In genomic region chr1:172612745-172613144, GRCm38 (mm10) we compare ENCODE assay signal across 14 mouse cellular contexts. TPM values are rescaled to one million over a fixed set of nuclear protein-coding genes. Genes with fewer than 3 reads are reported as not detected.
A peak's percentile ranks its signal among the peaks of the same experiment; 100 is the strongest.
DNase-seq lines count a peak whose midpoint lies in the region; ATAC-seq and TF ChIP-seq lines count a peak whose summit lies in the region.
"Had no signal": no experiment of that assay in that cellular context is flagged by ENCODE, and none has a peak within 500 bp of the region (broad histone marks: within the 10 kb centered on the region; RNA-seq: fewer than 3 reads in every experiment).

No protein-coding gene starts in this region.

- peak; percentile 72 for TF ChIP-seq CTCF in heart, postnatal 0 days (IDR thresholded peaks at IDR 0.05; ENCODE audit: low read depth)

- no peak overlapping the region for H3K27ac ChIP-seq in heart, postnatal 0 days (ENCODE audit: low read depth)
- no peak overlapping the region for H3K27ac ChIP-seq in heart, embryonic 11.5 days (ENCODE audit: low read depth, low read length)
- no peak overlapping the region for H3K27ac ChIP-seq in lung, embryonic 16.5 days (ENCODE audit: low read length)
- H3K27ac ChIP-seq: forebrain, embryonic 15.5 days; limb, embryonic 15.5 days; neural tube, embryonic 12.5 days had no signal

- no peak overlapping the region for H3K4me3 ChIP-seq in heart, postnatal 0 days (ENCODE audit: low read depth, low read length)
- H3K4me3 ChIP-seq in heart, embryonic 11.5 days (ENCODE audit: low read depth, low read length), result no peak overlapping the region
- H3K4me3 ChIP-seq in lung, embryonic 16.5 days (ENCODE audit: low read length), result no peak overlapping the region
- H3K4me3 ChIP-seq: forebrain, embryonic 15.5 days; heart, embryonic 12.5 days; limb, embryonic 15.5 days; neural tube, embryonic 12.5 days had no signal

- no peak for ATAC-seq in heart, postnatal 0 days (ENCODE audit: insufficient read depth, low read depth)
- ATAC-seq in heart, embryonic 11.5 days (replicated peaks; ENCODE audit: insufficient number of reproducible peaks, low FRiP score, low TSS enrichment), result no peak
- 0 out of 2 replicates have a peak, but pooled peaks have one; percentile 12 for ATAC-seq in lung, embryonic 16.5 days (ENCODE audit: low read depth)
- ATAC-seq in megakaryocyte, adult 5-6 weeks (ENCODE audit: poor library complexity, severe bottlenecking), result peak; percentile 43; the same call in 1 of the 2 replicates
- ATAC-seq: forebrain, embryonic 15.5 days had no signal

- no peak overlapping the region for H3K9ac ChIP-seq in heart, postnatal 0 days (replicated peaks; ENCODE audit: low read depth, low read length)
- no peak overlapping the region for H3K9ac ChIP-seq in heart, embryonic 11.5 days (ENCODE audit: low read depth, low read length)
- no peak overlapping the region for H3K9ac ChIP-seq in lung, embryonic 16.5 days (ENCODE audit: low read length)
- H3K9ac ChIP-seq: forebrain, embryonic 15.5 days; heart, embryonic 12.5 days; limb, embryonic 15.5 days; neural tube, embryonic 12.5 days had no signal

- no peaks in the 10 kb centered on the region for H3K9me3 ChIP-seq in heart, postnatal 0 days (replicated peaks; ENCODE audit: control insufficient read depth, low read length)
- no peaks in the 10 kb centered on the region for H3K9me3 ChIP-seq in heart, embryonic 11.5 days (replicated peaks; ENCODE audit: control insufficient read depth, low read length)
- H3K9me3 ChIP-seq in lung, embryonic 16.5 days (ENCODE audit: control insufficient read depth, low read length), result no peaks in the 10 kb centered on the region
- H3K9me3 ChIP-seq: forebrain, embryonic 15.5 days; heart, embryonic 12.5 days; limb, embryonic 15.5 days; neural tube, embryonic 12.5 days had no signal

- DNase-seq in heart, postnatal 0 days (ENCODE audit: low spot score), result no peak
- no peak for DNase-seq in lung, postnatal 14 days
- peak; percentile 59 for DNase-seq in NIH3T3 (ENCODE audit: low read depth)
- no peak for DNase-seq in adrenal gland, postnatal 4 days (ENCODE audit: low spot score in 2 of 2)

- H3K36me3 ChIP-seq in heart, postnatal 0 days (replicated peaks; ENCODE audit: control insufficient read depth, insufficient read depth, low read length), result no peaks in the 10 kb centered on the region
- no peaks in the 10 kb centered on the region for H3K36me3 ChIP-seq in heart, embryonic 11.5 days (ENCODE audit: control insufficient read depth, insufficient read depth, low read length)
- H3K36me3 ChIP-seq in lung, embryonic 16.5 days (ENCODE audit: control insufficient read depth, insufficient read depth, low read length), result no peaks in the 10 kb centered on the region
- H3K36me3 ChIP-seq: forebrain, embryonic 15.5 days; heart, embryonic 12.5 days; limb, embryonic 15.5 days; neural tube, embryonic 12.5 days had no signal

- H3K4me2 ChIP-seq in heart, postnatal 0 days (ENCODE audit: low read depth, low read length), result no peak overlapping the region
- no peak overlapping the region for H3K4me2 ChIP-seq in heart, embryonic 11.5 days
- no peak overlapping the region for H3K4me2 ChIP-seq in lung, embryonic 16.5 days (ENCODE audit: low read depth, low read length)
- H3K4me2 ChIP-seq: forebrain, embryonic 15.5 days; heart, embryonic 12.5 days; limb, embryonic 15.5 days; neural tube, embryonic 12.5 days had no signal

- H3K4me1 ChIP-seq in heart, postnatal 0 days (ENCODE audit: control insufficient read depth, insufficient read depth), result no peaks in the 10 kb centered on the region
- H3K4me1 ChIP-seq in heart, embryonic 11.5 days (ENCODE audit: control insufficient read depth, insufficient read depth, low read length), result peaks cover 3% of the 10 kb centered on the region; the same call in 1 of the 2 replicates
- peaks cover 6% of the 10 kb centered on the region; the same call in 1 of the 2 replicates for H3K4me1 ChIP-seq in lung, embryonic 16.5 days (replicated peaks; ENCODE audit: control insufficient read depth, insufficient read depth, low read length)

- H3K27me3 ChIP-seq in heart, postnatal 0 days (ENCODE audit: control insufficient read depth, insufficient read depth, low read length), result 0 out of 2 replicates have a peak, but pooled peaks cover 7% of the 10 kb centered on the region
- no peaks in the 10 kb centered on the region for H3K27me3 ChIP-seq in heart, embryonic 11.5 days (ENCODE audit: control insufficient read depth, insufficient read depth, low read length)
- H3K27me3 ChIP-seq in lung, embryonic 16.5 days (ENCODE audit: control insufficient read depth, insufficient read depth, low read depth, low read length), result peaks cover 2% of the 10 kb centered on the region; the same call in 1 of the 2 replicates
- H3K27me3 ChIP-seq: forebrain, embryonic 15.5 days; neural tube, embryonic 12.5 days had no signal

- no peak for TF ChIP-seq EP300 in heart, postnatal 0 days (IDR thresholded peaks at IDR 0.05; ENCODE audit: low read depth)

- WGBS in heart, postnatal 0 days, result 42% methylated on average over 1 of the region's 1 CpGs
- 29% methylated on average over 1 of the region's 1 CpGs for WGBS in heart, embryonic 11.5 days (ENCODE audit: insufficient replicate concordance)
- 29% methylated on average over 1 of the region's 1 CpGs for WGBS in lung, embryonic 16.5 days

RNA-seq across cellular contexts. Expression of gene Fcrl6, which starts 10.4 kb away (rescaled TPM):
- not detected in 2 replicates for total RNA-seq in heart, postnatal 0 days (2014; rRNA removed; ENCODE audit: low replicate concordance)
- polyA plus RNA-seq in heart, postnatal 0 days (2015; fragmentation: Nextera tagmentation; extraction: Ambion mirVana), result not detected in 2 replicates
- not detected in 2 replicates for polyA plus RNA-seq in heart, embryonic 11.5 days (2014; fragmentation: Nextera tagmentation; extraction: Ambion mirVana)
- not detected in 2 replicates for polyA plus RNA-seq in lung, embryonic 16.5 days (2015; fragmentation: Nextera tagmentation; extraction: Ambion mirVana)
- not detected in 2 replicates for total RNA-seq in megakaryocyte, adult 5-6 weeks (2015)
- not detected in 2 replicates for total RNA-seq in megakaryocyte, adult 5-6 weeks (2017)
- not detected for total RNA-seq in adrenal gland, postnatal 4 days (2021)
- total RNA-seq: megakaryocyte-erythroid progenitor cell, adult 5-6 weeks had no signal
- polyA plus RNA-seq: forebrain, embryonic 15.5 days; heart, embryonic 12.5 days; intestine, embryonic 14.5 days had no signal

RNA-seq across cellular contexts. Expression of gene Dusp23, which starts 20.0 kb away (rescaled TPM):
- 2.6 and 7.3 TPM in 2 replicates for total RNA-seq in heart, postnatal 0 days (2014; rRNA removed; ENCODE audit: low replicate concordance)
- polyA plus RNA-seq in heart, postnatal 0 days (2015; fragmentation: Nextera tagmentation; extraction: Ambion mirVana), result 12.3 and 12.6 TPM in 2 replicates
- 11.8 and 14.5 TPM in 2 replicates for polyA plus RNA-seq in heart, embryonic 11.5 days (2014; fragmentation: Nextera tagmentation; extraction: Ambion mirVana)
- polyA plus RNA-seq in lung, embryonic 16.5 days (2015; fragmentation: Nextera tagmentation; extraction: Ambion mirVana), result 13.5 and 13.7 TPM in 2 replicates
- total RNA-seq in megakaryocyte, adult 5-6 weeks (2015), result 8.6 and 11.1 TPM in 2 replicates
- total RNA-seq in megakaryocyte, adult 5-6 weeks (2017), result 0.37 and 1.3 TPM in 2 replicates
- total RNA-seq in adrenal gland, postnatal 4 days (2021), result 1 to 10 TPM; 7.1 to 7.8 TPM

RNA-seq across cellular contexts. Expression of gene Slamf8, which starts 22.4 kb away (rescaled TPM):
- total RNA-seq in heart, postnatal 0 days (2014; rRNA removed; ENCODE audit: low replicate concordance), result 0.46 TPM in 1 of 2 replicates, not detected in the other
- polyA plus RNA-seq in heart, postnatal 0 days (2015; fragmentation: Nextera tagmentation; extraction: Ambion mirVana), result not detected in 2 replicates
- polyA plus RNA-seq in heart, embryonic 11.5 days (2014; fragmentation: Nextera tagmentation; extraction: Ambion mirVana), result not detected in 2 replicates
- polyA plus RNA-seq in lung, embryonic 16.5 days (2015; fragmentation: Nextera tagmentation; extraction: Ambion mirVana), result 0.21 TPM in 1 of 2 replicates, not detected in the other
- total RNA-seq in megakaryocyte, adult 5-6 weeks (2015), result 8.6 and 8.7 TPM in 2 replicates
- 9.1 and 10.1 TPM in 2 replicates for total RNA-seq in megakaryocyte, adult 5-6 weeks (2017)
- total RNA-seq in adrenal gland, postnatal 4 days (2021), result under 1 TPM; 0.25 to 0.28 TPM
- total RNA-seq: layer of hippocampus, postnatal 10 days; megakaryocyte-erythroid progenitor cell, adult 5-6 weeks had no signal
- polyA plus RNA-seq: forebrain, embryonic 15.5 days; heart, embryonic 12.5 days; neural tube, embryonic 12.5 days had no signal

RNA-seq across cellular contexts. Expression of gene Vsig8, which starts 57.0 kb away (rescaled TPM):
- total RNA-seq in heart, postnatal 0 days (2014; rRNA removed; ENCODE audit: low replicate concordance), result not detected in 2 replicates
- 0.12 and 0.19 TPM in 2 replicates for polyA plus RNA-seq in heart, postnatal 0 days (2015; fragmentation: Nextera tagmentation; extraction: Ambion mirVana)
- 0.28 TPM in 1 of 2 replicates, not detected in the other for polyA plus RNA-seq in heart, embryonic 11.5 days (2014; fragmentation: Nextera tagmentation; extraction: Ambion mirVana)
- 0.11 and 0.34 TPM in 2 replicates for polyA plus RNA-seq in lung, embryonic 16.5 days (2015; fragmentation: Nextera tagmentation; extraction: Ambion mirVana)
- not detected in 2 replicates for total RNA-seq in megakaryocyte, adult 5-6 weeks (2015)
- total RNA-seq in megakaryocyte, adult 5-6 weeks (2017), result not detected in 2 replicates
- under 1 TPM in 1 of 2 experiments, not detected in 1; 0.17 TPM for total RNA-seq in adrenal gland, postnatal 4 days (2021)
- total RNA-seq: megakaryocyte-erythroid progenitor cell, adult 5-6 weeks had no signal

Comparison
In these comparisons a context has a peak if more than half of its experiments do, and no peak if none do; other contexts are left out.
1. ATAC-seq: peak in lung, embryonic 16.5 days (single experiment) and megakaryocyte, adult 5-6 weeks (single experiment); none in heart, postnatal 0 days (single experiment) and heart, embryonic 11.5 days (single experiment).